Mouse (Mus musculus): ENCODE measurements at regions not wholly inside any gene's neighbourhood (a gene's known extent, or its start where the extent isn't known, plus 50 kb on each side); places are given as distances from the start of the nearest gene placed in this dataset.

GRCm38 (mm10) chr1:184535691-184536090 lies 196.7 kb downstream of the Hlx start:
- Histone ChIP-seq H3K27me3 (replicated peaks; ENCODE audit: control insufficient read depth, insufficient read depth, low read length) (no peaks in the 10 kb centered on the region), H3K9me3 (ENCODE audit: control insufficient read depth) (no peaks in the 10 kb centered on the region), H3K4me1 (replicated peaks; ENCODE audit: control insufficient read depth, insufficient read depth, low read length) (no peaks in the 10 kb centered on the region), H3K9ac (ENCODE audit: low read depth, low read length) (no peak overlapping the region), H3K36me3 (ENCODE audit: control insufficient read depth, insufficient read depth) (no peaks in the 10 kb centered on the region), H3K27ac (ENCODE audit: low read depth, low read length) (no peak overlapping the region), H3K4me3 (ENCODE audit: low read depth, low read length) (no peak overlapping the region), H3K4me2 (replicated peaks; ENCODE audit: low read depth) (no peak overlapping the region)
- 94% methylated on average over 3 of the region's 3 CpGs for WGBS
- no peak for ATAC-seq
- no peak for TF ChIP-seq CTCF (IDR thresholded peaks at IDR 0.05; ENCODE audit: low read depth)

- Histone ChIP-seq H3K27me3 (replicated peaks; ENCODE audit: control insufficient read depth, insufficient read depth, low read length) (no peaks in the 10 kb centered on the region), H3K4me3 (ENCODE audit: low read depth, low read length) (no peak overlapping the region), H3K4me1 (replicated peaks; ENCODE audit: control insufficient read depth, insufficient read depth, low read length) (no peaks in the 10 kb centered on the region), H3K27ac (ENCODE audit: low read depth, low read length) (no peak overlapping the region), H3K36me3 (ENCODE audit: control insufficient read depth, insufficient read depth) (no peaks in the 10 kb centered on the region), H3K4me2 (replicated peaks; ENCODE audit: low read depth) (no peak overlapping the region), H3K9me3 (ENCODE audit: control insufficient read depth) (no peaks in the 10 kb centered on the region), H3K9ac (ENCODE audit: low read depth, low read length) (no peak overlapping the region)
- WGBS: 86% methylated on average over 4 of the region's 4 CpGs
- no peak for TF ChIP-seq CTCF (IDR thresholded peaks at IDR 0.05; ENCODE audit: low read depth)
- ATAC-seq: no peak
Measured at GRCm38 (mm10) chr1:184534511-184534910, 197.9 kb downstream of the Hlx start.

- no peak for ATAC-seq
- Histone ChIP-seq H3K4me1 (replicated peaks; ENCODE audit: control insufficient read depth, insufficient read depth, low read length) (no peaks in the 10 kb centered on the region), H3K27ac (ENCODE audit: low read depth, low read length) (no peak overlapping the region), H3K9ac (ENCODE audit: low read depth, low read length) (no peak overlapping the region), H3K4me2 (replicated peaks; ENCODE audit: low read depth) (no peak overlapping the region), H3K4me3 (ENCODE audit: low read depth, low read length) (no peak overlapping the region), H3K9me3 (ENCODE audit: control insufficient read depth) (no peaks in the 10 kb centered on the region), H3K27me3 (replicated peaks; ENCODE audit: control insufficient read depth, insufficient read depth, low read length) (no peaks in the 10 kb centered on the region), H3K36me3 (ENCODE audit: control insufficient read depth, insufficient read depth) (no peaks in the 10 kb centered on the region)
- no peak for TF ChIP-seq CTCF (IDR thresholded peaks at IDR 0.05; ENCODE audit: low read depth)
- WGBS: 66% methylated on average over 5 of the region's 5 CpGs
Measured at GRCm38 (mm10) chr1:184533870-184534269, 198.5 kb downstream of the Hlx start.

- Histone ChIP-seq H3K36me3 (ENCODE audit: control insufficient read depth, insufficient read depth) (no peaks in the 10 kb centered on the region), H3K4me3 (ENCODE audit: low read depth, low read length) (no peak overlapping the region), H3K27me3 (replicated peaks; ENCODE audit: control insufficient read depth, insufficient read depth, low read length) (no peaks in the 10 kb centered on the region), H3K27ac (ENCODE audit: low read depth, low read length) (no peak overlapping the region), H3K9ac (ENCODE audit: low read depth, low read length) (no peak overlapping the region), H3K9me3 (ENCODE audit: control insufficient read depth) (no peaks in the 10 kb centered on the region), H3K4me2 (replicated peaks; ENCODE audit: low read depth) (no peak overlapping the region), H3K4me1 (replicated peaks; ENCODE audit: control insufficient read depth, insufficient read depth, low read length) (no peaks in the 10 kb centered on the region)
- no peak for ATAC-seq
- WGBS: 45% methylated on average over 8 of the region's 8 CpGs
- TF ChIP-seq CTCF (IDR thresholded peaks at IDR 0.05; ENCODE audit: low read depth): no peak
Measured at GRCm38 (mm10) chr1:184532488-184533055, 199.8 kb downstream of the Hlx start.

- 78% methylated on average over 3 of the region's 3 CpGs for WGBS
- H3K27me3 ChIP-seq (replicated peaks; ENCODE audit: control insufficient read depth, insufficient read depth, low read length): no peaks in the 10 kb centered on the region
- no peak overlapping the region for H3K4me3 ChIP-seq (ENCODE audit: low read depth, low read length)
- no peaks in the 10 kb centered on the region for H3K9me3 ChIP-seq (ENCODE audit: control insufficient read depth)
- H3K9ac ChIP-seq (ENCODE audit: low read depth, low read length): no peak overlapping the region
- TF ChIP-seq CTCF (IDR thresholded peaks at IDR 0.05; ENCODE audit: low read depth): no peak
- no peak overlapping the region for H3K27ac ChIP-seq (ENCODE audit: low read depth, low read length)
- H3K36me3 ChIP-seq (ENCODE audit: control insufficient read depth, insufficient read depth): no peaks in the 10 kb centered on the region
- ATAC-seq: no peak
- H3K4me1 ChIP-seq (replicated peaks; ENCODE audit: control insufficient read depth, insufficient read depth, low read length): no peaks in the 10 kb centered on the region
- no peak overlapping the region for H3K4me2 ChIP-seq (replicated peaks; ENCODE audit: low read depth)
Measured at GRCm38 (mm10) chr1:184530606-184531320, 201.7 kb downstream of the Hlx start.

- Histone ChIP-seq H3K4me1 (replicated peaks; ENCODE audit: control insufficient read depth, insufficient read depth, low read length) (no peaks in the 10 kb centered on the region), H3K9ac (ENCODE audit: low read depth, low read length) (no peak overlapping the region), H3K36me3 (ENCODE audit: control insufficient read depth, insufficient read depth) (no peaks in the 10 kb centered on the region), H3K9me3 (ENCODE audit: control insufficient read depth) (no peaks in the 10 kb centered on the region), H3K27me3 (replicated peaks; ENCODE audit: control insufficient read depth, insufficient read depth, low read length) (no peaks in the 10 kb centered on the region), H3K27ac (ENCODE audit: low read depth, low read length) (no peak overlapping the region), H3K4me2 (replicated peaks; ENCODE audit: low read depth) (no peak overlapping the region), H3K4me3 (ENCODE audit: low read depth, low read length) (no peak overlapping the region)
- TF ChIP-seq CTCF (IDR thresholded peaks at IDR 0.05; ENCODE audit: low read depth): no peak
- ATAC-seq: no peak
- WGBS: 88% methylated on average over 4 of the region's 4 CpGs
Measured at GRCm38 (mm10) chr1:184525740-184526139, 206.7 kb downstream of the Hlx start.

Data from intestine, postnatal 0 days (tissue).